Mouse (Mus musculus) spleen, adult 2 months (tissue): ENCODE measurements around the gene Fxyd4. TPM values are rescaled to one million over a fixed set of nuclear protein-coding genes. Genes with fewer than 3 reads are reported as not detected.

Source experiments
- DNase-seq, 2 experiments: peaks; one replicate each; pipeline versions ENCODE4 v3.0.0 to v3.0.0-alpha.2; 2012 to 2021; ENCODE audit warnings: low spot score in 2 of 2, low read depth in 1 of 2
- H3K27ac ChIP-seq: fragments of 200-500 bp; 2 replicates; pipeline ENCODE4 v1.5.1; 2012; ENCODE audit warnings: low read length, inconsistent platforms; ENCODE audit not compliant: insufficient read depth
- H3K27me3 ChIP-seq: fragments of 200-500 bp; 2 replicates; pipeline ENCODE4 v1.6.1; 2012; ENCODE audit warnings: mild to moderate bottlenecking, moderate library complexity, low read length, inconsistent platforms; ENCODE audit not compliant: control insufficient read depth, insufficient read depth
- H3K36me3 ChIP-seq: fragments of 200-500 bp; 2 replicates; pipeline ENCODE4 v1.6.1; 2012; ENCODE audit warnings: mild to moderate bottlenecking, low read length, inconsistent platforms; ENCODE audit not compliant: control insufficient read depth, insufficient read depth
- H3K4me1 ChIP-seq: fragments of 200-500 bp; 2 replicates; pipeline ENCODE4 v1.6.1; 2011; ENCODE audit warnings: inconsistent platforms; ENCODE audit not compliant: control insufficient read depth, insufficient read depth, insufficient read length
- H3K4me3 ChIP-seq: fragments of 200-500 bp; 2 replicates; pipeline ENCODE4 v1.5.1; 2011; ENCODE audit warnings: mild to moderate bottlenecking, inconsistent platforms; ENCODE audit not compliant: insufficient read depth, insufficient read length; ENCODE audit errors: extremely low read depth
- CTCF ChIP-seq: fragments of 200-500 bp; IDR thresholded peaks from 2 replicates; pipeline ENCODE4 v1.5.1; 2011; ENCODE audit warnings: mild to moderate bottlenecking, inconsistent platforms; ENCODE audit not compliant: insufficient read depth, insufficient read length, insufficient replicate concordance; ENCODE audit errors: extremely low read depth
- POLR2A ChIP-seq: fragments of 200-500 bp; IDR thresholded peaks from 2 replicates; pipeline ENCODE4 v1.6.1; 2011; ENCODE audit warnings: low read depth, low read length, inconsistent platforms
- WGBS: fragments of 180-500 bp; shearing (Covaris S2); methylation state at CpG from one replicate; pipeline ENCODE4 v1.1.7; 2018; 5-methylcytosine and 5-hydroxymethylcytosine counted together
- polyA plus RNA-seq: library from polyadenylated mRNA; depleted of rRNA; stranded (reverse); fragments of >200 nt; gene quantifications from 2 replicates; pipeline ENCODE4 v1.2.3, GENCODE M21; 2012

Fxyd4 gene
- polyA plus RNA-seq, 1 experiment = not detected

GRCm38 (mm10) chr6:117929945-117930655 is 7.4 kb downstream of the Fxyd4 start:
- no peaks in the 10 kb centered on the region for H3K4me1 ChIP-seq
- H3K27me3 ChIP-seq = no peaks in the 10 kb centered on the region
- H3K4me3 ChIP-seq = no peak overlapping the region
- H3K36me3 ChIP-seq = peaks cover 13% of the 10 kb centered on the region
- TF ChIP-seq POLR2A = no peak
- no peak for TF ChIP-seq CTCF
- no peak for DNase-seq
- H3K27ac ChIP-seq = no peak overlapping the region
- WGBS = 95% methylated on average over 3 of the region's 3 CpGs

DNA sequence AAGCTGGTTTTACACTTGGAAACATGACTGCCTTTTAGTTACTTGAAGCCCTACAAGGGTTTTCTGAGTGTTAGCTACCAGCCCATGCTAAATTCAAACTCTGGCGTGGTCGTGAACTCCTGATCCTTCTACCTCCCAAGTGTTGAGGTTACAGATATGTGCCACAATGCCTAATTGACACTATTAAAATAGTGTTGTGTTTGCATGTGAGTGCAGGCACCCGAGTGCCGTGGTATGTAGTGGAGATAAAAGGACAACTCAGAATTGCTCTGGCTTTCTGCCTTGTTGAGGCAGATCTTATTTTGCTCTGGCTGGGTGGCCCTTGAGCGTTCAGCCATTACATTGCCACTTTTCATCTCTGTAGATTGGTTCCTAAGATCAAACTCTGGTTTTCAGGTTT is 8.7 kb downstream of the Fxyd4 start:
- TF ChIP-seq CTCF (no peak), POLR2A (no peak)
- Histone ChIP-seq H3K4me1 (no peaks in the 10 kb centered on the region), H3K27me3 (no peaks in the 10 kb centered on the region), H3K36me3 (peaks cover 13% of the 10 kb centered on the region), H3K27ac (no peak overlapping the region), H3K4me3 (no peak overlapping the region)
- DNase-seq = no peak
- 88% methylated on average over 5 of the region's 5 CpGs for WGBS

DNA sequence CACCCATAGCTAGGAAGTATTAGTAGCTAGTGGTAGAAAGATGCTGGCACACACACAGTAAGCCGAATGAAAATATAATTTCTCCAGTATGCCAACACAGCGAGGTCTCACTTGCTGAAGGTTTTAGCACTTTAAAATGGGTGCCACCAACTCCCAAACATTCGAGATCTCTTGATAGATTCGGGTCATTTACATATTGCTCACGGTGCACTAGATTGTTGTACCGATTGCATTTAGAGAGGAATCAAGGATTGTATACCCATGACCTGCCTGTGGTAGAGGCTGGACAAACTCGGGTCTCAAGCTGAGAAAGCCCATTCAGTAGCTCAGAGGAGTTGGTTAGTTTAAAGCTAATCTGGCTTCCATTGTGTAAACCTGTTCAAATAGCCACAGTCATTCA is 9.5 kb downstream of the Fxyd4 start:
- TF ChIP-seq POLR2A = no peak
- TF ChIP-seq CTCF = no peak
- WGBS = 92% methylated on average over 7 of the region's 7 CpGs
- Histone ChIP-seq H3K27ac (no peak overlapping the region), H3K27me3 (no peaks in the 10 kb centered on the region), H3K36me3 (peaks cover 15% of the 10 kb centered on the region), H3K4me3 (no peak overlapping the region), H3K4me1 (no peaks in the 10 kb centered on the region)
- no peak for DNase-seq

DNA sequence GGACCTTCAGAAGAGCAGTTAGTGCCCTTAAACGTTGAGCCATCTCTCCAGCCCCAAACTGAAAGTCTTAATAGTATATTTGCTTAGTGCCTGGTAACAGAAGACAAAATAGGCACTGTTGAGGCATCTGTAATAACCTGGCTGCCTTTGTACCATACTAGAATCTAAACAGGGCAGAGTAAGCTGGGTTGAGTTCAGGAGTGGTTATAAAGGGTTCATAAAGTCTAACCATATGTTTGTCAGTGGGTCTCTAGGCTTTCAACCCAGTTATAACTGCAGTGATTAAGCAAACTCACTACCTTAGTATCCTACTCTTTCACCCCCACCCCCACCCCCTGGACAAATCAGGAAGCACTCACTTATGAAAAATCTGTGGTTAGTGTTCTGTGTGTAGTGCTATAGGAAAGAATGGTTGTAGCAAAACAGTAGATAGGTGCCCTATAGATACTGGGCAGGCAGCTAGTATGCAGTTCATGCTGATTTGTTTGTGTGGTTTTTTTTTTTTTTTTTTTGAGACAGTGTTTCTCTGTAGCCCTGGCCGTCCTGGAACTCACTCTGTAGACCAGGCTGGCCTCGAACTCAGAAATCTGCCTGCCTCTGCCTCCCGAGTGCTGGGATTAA is 10.5 kb downstream of the Fxyd4 start:
- no peak overlapping the region for H3K27ac ChIP-seq
- WGBS = 74% methylated on average over 4 of the region's 4 CpGs
- peaks cover 22% of the 10 kb centered on the region for H3K36me3 ChIP-seq
- TF ChIP-seq CTCF (no peak), POLR2A (no peak)
- H3K4me1 ChIP-seq = no peaks in the 10 kb centered on the region
- DNase-seq = no peak
- no peak overlapping the region for H3K4me3 ChIP-seq
- no peaks in the 10 kb centered on the region for H3K27me3 ChIP-seq

DNA sequence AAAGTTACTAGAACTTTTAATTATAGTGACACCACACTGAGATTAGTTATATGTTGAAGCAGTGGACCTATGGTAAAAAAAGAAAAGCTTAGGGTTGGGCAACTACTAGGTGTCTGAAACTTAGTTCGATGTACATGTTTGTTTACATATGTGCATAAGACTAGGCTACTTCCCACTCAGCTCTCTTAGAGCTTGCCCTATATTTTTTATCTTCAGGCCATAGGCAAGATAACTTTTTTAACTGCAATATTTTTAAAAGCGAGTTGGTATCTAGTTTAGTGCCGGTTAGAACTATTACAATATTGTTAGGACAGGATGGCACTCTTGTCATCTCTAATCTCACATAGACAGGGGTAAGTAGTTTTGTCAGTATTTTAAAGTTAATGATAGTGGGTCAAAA is 15.5 kb downstream of the Fxyd4 start:
- H3K4me1 ChIP-seq = peaks cover 7% of the 10 kb centered on the region
- no peak overlapping the region for H3K4me3 ChIP-seq
- WGBS = 84% methylated on average over 3 of the region's 3 CpGs
- TF ChIP-seq CTCF (no peak), POLR2A (no peak)
- peaks cover 27% of the 10 kb centered on the region for H3K36me3 ChIP-seq
- DNase-seq = no peak
- no peak overlapping the region for H3K27ac ChIP-seq
- no peaks in the 10 kb centered on the region for H3K27me3 ChIP-seq

GRCm38 (mm10) chr6:117920659-117921640 is 16.5 kb downstream of the Fxyd4 start:
- Histone ChIP-seq H3K36me3 (peaks cover 23% of the 10 kb centered on the region), H3K4me3 (no peak overlapping the region)
- TF ChIP-seq CTCF (peak; percentile 47; the same call in 1 of the 2 replicates), POLR2A (no peak)

More at GRCm38 (mm10) chr6:117920659-117921640, 16.5 kb downstream of the Fxyd4 start:
- Histone ChIP-seq H3K27ac (no peak overlapping the region), H3K27me3 (no peaks in the 10 kb centered on the region), H3K4me1 (peaks cover 7% of the 10 kb centered on the region)
- DNase-seq = peak in 1 of 2 experiments; percentile 40
- 36% methylated on average over 3 of the region's 3 CpGs for WGBS
